Mouse (Mus musculus): Measurements from ENCODE around the gene Prph2. TPM values are rescaled to one million over a fixed set of nuclear protein-coding genes. Genes with fewer than 3 reads are reported as not detected.

The Prph2 gene
- polyA plus RNA-seq, 1 experiment = not detected

DNA sequence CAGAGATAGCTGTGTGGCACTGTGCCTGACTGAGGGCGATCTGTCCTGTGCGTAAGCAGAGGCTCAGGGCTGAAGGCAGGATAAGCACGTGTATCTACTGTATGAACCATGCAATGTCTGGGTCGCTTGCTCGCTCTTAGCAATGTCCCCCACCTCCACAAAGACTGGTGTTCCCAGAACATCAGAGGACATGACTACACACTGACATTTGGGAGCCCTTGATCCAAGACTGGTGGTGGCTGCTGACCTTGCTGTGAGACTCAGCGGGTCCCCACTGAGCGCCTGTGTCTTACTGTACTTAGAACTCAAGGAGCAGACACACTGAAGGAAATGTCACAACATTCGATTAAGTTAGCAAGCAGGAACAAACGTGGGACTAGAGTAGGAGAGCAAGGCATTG, 36.0 kb downstream of the Prph2 start:
- TF ChIP-seq CTCF (IDR thresholded peaks at IDR 0.05; ENCODE audit: borderline replicate concordance, insufficient read depth, low read length) (no peak), POLR2A (IDR thresholded peaks at IDR 0.05; ENCODE audit: low read depth, low read length) (no peak)
- no peak overlapping the region for H3K4me3 ChIP-seq (ENCODE audit: insufficient read depth, low read length)
- H3K27ac ChIP-seq (ENCODE audit: insufficient read depth, low read length) = no peak overlapping the region
- H3K4me1 ChIP-seq (ENCODE audit: control insufficient read depth, insufficient read depth, low read length) = no peaks in the 10 kb centered on the region

DNA sequence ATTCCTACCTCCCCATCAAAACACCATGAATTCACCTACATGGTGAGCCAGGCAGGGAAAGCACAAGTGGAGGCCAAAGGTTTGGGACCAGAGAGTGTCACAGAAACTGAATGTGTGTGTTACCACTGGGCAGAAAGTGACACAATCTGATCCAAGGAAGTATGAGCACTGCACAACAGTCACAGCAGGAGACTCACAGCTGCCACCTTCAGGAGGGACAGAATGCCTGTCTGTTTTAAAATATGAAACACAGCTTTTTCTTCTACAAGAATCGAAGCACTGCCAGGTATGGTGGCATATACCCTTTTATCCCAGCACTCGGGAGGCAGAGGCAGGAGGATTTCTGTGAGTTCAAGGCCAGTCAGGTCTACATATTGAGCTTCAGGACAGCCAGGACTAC, 47.8 kb downstream of the Prph2 start:
- H3K27ac ChIP-seq (ENCODE audit: insufficient read depth, low read length) = no peak overlapping the region
- no peaks in the 10 kb centered on the region for H3K4me1 ChIP-seq (ENCODE audit: control insufficient read depth, insufficient read depth, low read length)
- TF ChIP-seq POLR2A (IDR thresholded peaks at IDR 0.05; ENCODE audit: low read depth, low read length) = no peak
- TF ChIP-seq CTCF (IDR thresholded peaks at IDR 0.05; ENCODE audit: borderline replicate concordance, insufficient read depth, low read length) = peak; percentile 37; the same call in 1 of the 2 replicates
- H3K4me3 ChIP-seq (ENCODE audit: insufficient read depth, low read length) = no peak overlapping the region

DNA sequence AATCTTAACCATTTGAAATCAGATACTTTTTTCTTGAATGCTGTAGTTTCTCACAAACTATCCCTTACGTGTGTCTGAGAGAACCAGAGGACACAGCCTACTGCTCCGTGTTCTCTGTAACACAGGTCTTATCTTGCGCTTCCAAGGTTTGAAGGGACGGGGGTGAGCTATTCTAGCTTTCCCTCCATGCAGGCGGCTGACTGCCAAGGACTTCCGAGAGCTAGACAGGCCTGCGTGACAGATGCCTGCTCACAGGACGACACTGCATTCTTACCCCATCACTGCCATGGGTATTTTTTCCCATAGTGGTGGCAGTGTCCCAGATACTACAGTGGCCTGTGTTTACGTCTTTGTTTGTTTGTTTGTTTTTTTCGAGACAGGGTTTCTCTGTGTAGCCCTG, 50.0 kb downstream of the Prph2 start:
- H3K4me1 ChIP-seq (ENCODE audit: control insufficient read depth, insufficient read depth, low read length) = no peaks in the 10 kb centered on the region
- TF ChIP-seq POLR2A (IDR thresholded peaks at IDR 0.05; ENCODE audit: low read depth, low read length) (no peak), CTCF (IDR thresholded peaks at IDR 0.05; ENCODE audit: borderline replicate concordance, insufficient read depth, low read length) (no peak)
- no peak overlapping the region for H3K27ac ChIP-seq (ENCODE audit: insufficient read depth, low read length)
- no peak overlapping the region for H3K4me3 ChIP-seq (ENCODE audit: insufficient read depth, low read length)

DNA sequence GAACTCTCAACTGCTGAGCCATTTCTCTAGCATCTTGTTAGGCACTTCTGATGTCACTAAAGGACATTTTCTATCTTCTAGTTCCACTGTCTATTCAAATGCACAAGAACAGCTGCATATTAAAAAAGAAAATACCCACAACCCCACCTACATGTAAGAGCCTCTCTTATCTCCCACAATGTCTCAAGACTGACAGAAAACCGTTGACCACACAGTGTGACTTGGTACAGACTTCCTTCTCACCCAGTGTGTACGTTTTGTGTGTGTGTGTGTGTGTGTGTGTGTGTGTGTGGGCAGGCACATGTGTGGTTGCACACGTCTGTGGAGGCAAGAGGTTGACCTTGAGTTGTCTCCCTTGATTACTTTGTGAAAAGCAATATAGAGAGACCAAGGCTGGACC, 51.9 kb downstream of the Prph2 start:
- no peak overlapping the region for H3K4me3 ChIP-seq (ENCODE audit: insufficient read depth, low read length)
- no peaks in the 10 kb centered on the region for H3K4me1 ChIP-seq (ENCODE audit: control insufficient read depth, insufficient read depth, low read length)
- TF ChIP-seq CTCF (IDR thresholded peaks at IDR 0.05; ENCODE audit: borderline replicate concordance, insufficient read depth, low read length) = no peak
- TF ChIP-seq POLR2A (IDR thresholded peaks at IDR 0.05; ENCODE audit: low read depth, low read length) = no peak
- H3K27ac ChIP-seq (ENCODE audit: insufficient read depth, low read length) = no peak overlapping the region

DNA sequence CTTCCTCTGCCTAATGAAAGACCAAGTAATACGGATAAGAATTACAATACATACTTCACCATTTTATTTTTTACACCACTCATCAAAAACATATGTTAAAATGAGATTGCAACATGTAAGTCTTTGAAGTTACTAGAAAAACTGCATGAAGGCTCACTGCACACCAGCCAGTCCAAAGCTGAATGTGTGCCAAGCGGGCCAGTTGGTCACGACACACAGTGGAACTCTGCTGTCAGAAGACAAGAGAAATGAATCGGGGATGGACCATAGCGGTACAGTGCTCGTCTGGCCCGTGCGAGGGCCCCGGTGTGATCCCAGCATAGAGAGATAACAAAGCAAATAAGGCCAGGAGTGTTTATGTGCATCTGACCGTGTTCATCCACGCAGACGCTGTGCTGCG, 52.9 kb downstream of the Prph2 start:
- TF ChIP-seq POLR2A (IDR thresholded peaks at IDR 0.05; ENCODE audit: low read depth, low read length) (no peak), CTCF (IDR thresholded peaks at IDR 0.05; ENCODE audit: borderline replicate concordance, insufficient read depth, low read length) (no peak)
- Histone ChIP-seq H3K4me1 (ENCODE audit: control insufficient read depth, insufficient read depth, low read length) (no peaks in the 10 kb centered on the region), H3K27ac (ENCODE audit: insufficient read depth, low read length) (no peak overlapping the region), H3K4me3 (ENCODE audit: insufficient read depth, low read length) (no peak overlapping the region)

DNA sequence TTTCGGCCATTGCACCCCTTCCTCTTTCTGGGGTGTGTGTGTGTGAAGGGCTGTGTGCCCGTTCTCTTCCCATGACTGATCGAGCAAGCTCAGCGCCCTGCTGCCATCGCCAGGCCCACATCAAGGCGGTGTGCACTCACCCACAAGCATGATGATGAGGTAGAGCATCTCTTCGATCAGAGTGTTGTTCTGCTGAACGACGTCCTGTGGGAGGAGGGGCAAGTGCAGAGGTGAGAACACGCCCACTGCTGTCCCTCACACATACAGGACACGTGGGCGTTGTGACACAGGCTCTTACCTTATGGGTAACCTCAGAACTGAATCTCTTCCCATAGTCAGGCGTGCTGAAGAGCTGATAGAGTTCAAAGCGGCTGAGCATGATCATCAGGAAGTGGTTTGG, 56.6 kb downstream of the Prph2 start:
- no peak overlapping the region for H3K27ac ChIP-seq (ENCODE audit: insufficient read depth, low read length)
- TF ChIP-seq CTCF (IDR thresholded peaks at IDR 0.05; ENCODE audit: borderline replicate concordance, insufficient read depth, low read length) = no peak
- no peak for TF ChIP-seq POLR2A (IDR thresholded peaks at IDR 0.05; ENCODE audit: low read depth, low read length)
- no peaks in the 10 kb centered on the region for H3K4me1 ChIP-seq (ENCODE audit: control insufficient read depth, insufficient read depth, low read length)
- no peak overlapping the region for H3K4me3 ChIP-seq (ENCODE audit: insufficient read depth, low read length)

DNA sequence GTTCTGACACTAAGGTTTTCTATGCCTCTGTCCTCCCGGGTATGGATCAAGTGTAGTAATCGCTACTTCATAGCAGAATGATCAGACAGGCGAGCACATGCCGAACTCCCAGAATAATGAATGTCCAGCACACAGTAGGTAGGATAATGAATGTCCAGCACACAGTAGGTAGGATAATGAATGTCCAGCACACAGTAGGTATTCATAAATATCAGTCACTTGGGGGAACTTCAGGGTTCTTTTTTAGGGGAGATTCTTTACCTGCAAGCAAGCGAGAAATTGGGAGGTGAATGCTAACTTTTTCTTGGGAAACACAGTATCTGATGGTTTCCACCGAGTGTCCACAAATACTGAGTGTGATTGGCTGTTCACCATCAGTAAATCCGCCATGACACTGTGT, 62.3 kb downstream of the Prph2 start:
- no peaks in the 10 kb centered on the region for H3K4me1 ChIP-seq (ENCODE audit: control insufficient read depth, insufficient read depth, low read length)

More for the DNA sequence above, 62.3 kb downstream of the Prph2 start:
- Histone ChIP-seq H3K4me3 (ENCODE audit: insufficient read depth, low read length) (no peak overlapping the region), H3K27ac (ENCODE audit: insufficient read depth, low read length) (no peak overlapping the region)
- no peak for TF ChIP-seq CTCF (IDR thresholded peaks at IDR 0.05; ENCODE audit: borderline replicate concordance, insufficient read depth, low read length)
- no peak for TF ChIP-seq POLR2A (IDR thresholded peaks at IDR 0.05; ENCODE audit: low read depth, low read length)

Other genes with a start within 250 kb of the Prph2 start
- 29.9 and 32.3 TPM in 2 replicates for gene Rrp36, start 236.1 kb upstream of the Prph2 start, polyA plus RNA-seq (2011; ENCODE audit: insufficient read length, low read depth, missing spikeins)
- 111 and 122 TPM in 2 replicates for gene Mea1, start 231.7 kb upstream of the Prph2 start, polyA plus RNA-seq (2011; ENCODE audit: insufficient read length, low read depth, missing spikeins)
- 54.6 and 62.1 TPM in 2 replicates for gene Klhdc3, start 229.5 kb upstream of the Prph2 start, polyA plus RNA-seq (2011; ENCODE audit: insufficient read length, low read depth, missing spikeins)
- gene Ppp2r5d, start 205.3 kb upstream of the Prph2 start, polyA plus RNA-seq (2011; ENCODE audit: insufficient read length, low read depth, missing spikeins) = 57.6 and 72.1 TPM in 2 replicates
- gene Pex6, start 199.0 kb upstream of the Prph2 start, polyA plus RNA-seq (2011; ENCODE audit: insufficient read length, low read depth, missing spikeins) = 11.1 and 13.1 TPM in 2 replicates
- gene Gnmt, start 181.3 kb upstream of the Prph2 start, polyA plus RNA-seq (2011; ENCODE audit: insufficient read length, low read depth, missing spikeins) = not detected in 2 replicates
- 29.5 and 29.9 TPM in 2 replicates for gene Cnpy3, start 158.2 kb upstream of the Prph2 start, polyA plus RNA-seq (2011; ENCODE audit: insufficient read length, low read depth, missing spikeins)
- gene Ptcra, start 146.7 kb upstream of the Prph2 start, polyA plus RNA-seq (2011; ENCODE audit: insufficient read length, low read depth, missing spikeins) = not detected in 2 replicates
- gene 2310039H08Rik, start 137.8 kb upstream of the Prph2 start, polyA plus RNA-seq (2011; ENCODE audit: insufficient read length, low read depth, missing spikeins) = 13.9 and 17.9 TPM in 2 replicates
- 115 and 117 TPM in 2 replicates for gene Rpl7l1, start 127.8 kb upstream of the Prph2 start, polyA plus RNA-seq (2011; ENCODE audit: insufficient read length, low read depth, missing spikeins)
- gene Bicral, start 52.0 kb upstream of the Prph2 start, polyA plus RNA-seq (2011; ENCODE audit: insufficient read length, low read depth, missing spikeins) = 9.4 and 14.0 TPM in 2 replicates
- gene Tbcc, start 19.8 kb upstream of the Prph2 start, polyA plus RNA-seq (2011; ENCODE audit: insufficient read length, low read depth, missing spikeins) = 11.5 and 16.5 TPM in 2 replicates
- gene Ubr2, start 100.1 kb downstream of the Prph2 start, polyA plus RNA-seq (2011; ENCODE audit: insufficient read length, low read depth, missing spikeins) = 69.1 and 71.8 TPM in 2 replicates

Measured in embryonic fibroblast, embryonic 13.5 days (primary cell).